Mouse (Mus musculus) hematopoietic stem cell, adult 5-6 weeks (primary cell): ENCODE measurements around the gene Il9r. TPM values are rescaled to one million over a fixed set of nuclear protein-coding genes. Genes with fewer than 3 reads are reported as not detected.
A peak's percentile ranks its signal among the peaks of the same experiment; 100 is the strongest.

Experiments used
- ATAC-seq, 2 experiments: fragments of 125-278 bp in 1 of 2; replicated peaks in 1 of 2; 2 replicates each; pipeline ENCODE4 v1.8.0; 2016 to 2017; ENCODE audit warnings: inconsistent platforms in 2 of 2, mild to moderate bottlenecking in 2 of 2, moderate number of reproducible peaks in 2 of 2, low read depth in 1 of 2, moderate TSS enrichment in 1 of 2; ENCODE audit not compliant: low FRiP score in 2 of 2, poor library complexity in 2 of 2, severe bottlenecking in 2 of 2, insufficient read depth in 1 of 2, low TSS enrichment in 1 of 2
- total RNA-seq: library from RNA; stranded (forward); fragments of 172-1452, 232-1000 nt; gene quantifications from 2 replicates; pipeline ENCODE4 v1.2.3, GENCODE M21; 2017

Il9r gene
- total RNA-seq, result 0.69 and 1.3 TPM in 2 replicates

DNA sequence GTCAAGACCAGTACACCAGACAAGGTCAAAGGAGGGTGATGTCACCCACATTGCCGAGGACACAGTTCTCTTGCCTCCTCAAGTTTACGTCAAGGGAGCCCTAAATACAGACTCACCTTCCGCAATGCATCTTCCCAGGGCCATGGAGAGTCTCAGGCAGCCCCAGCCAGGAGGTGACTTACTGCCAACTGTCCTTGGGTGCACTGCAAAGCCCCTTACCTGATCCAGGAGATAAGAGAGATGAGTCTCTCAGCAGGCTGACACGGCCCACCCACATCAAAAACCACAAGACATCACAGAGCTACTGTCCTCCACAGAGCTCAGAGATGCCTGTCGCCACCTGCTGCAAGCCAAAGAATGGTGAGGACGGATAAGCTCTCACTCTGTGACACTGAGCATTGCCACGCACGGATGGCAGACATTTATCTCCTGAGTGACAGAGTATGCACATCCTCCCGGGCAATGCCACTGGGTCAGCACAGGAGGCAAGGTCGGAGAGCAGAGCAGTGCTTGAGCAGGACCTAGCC, at the start of gene Il9r:
TSS of gene Il9r (minus strand) at position 205 of the 527 bp plus-strand sequence.
- no peak for ATAC-seq

- ATAC-seq, result no peak
These were observed 48.3 kb upstream of the Il9r start for GRCm38 (mm10) chr11:32248350-32248749.

- peak; percentile 61 to 77 for ATAC-seq
These were observed 47.0 kb upstream of the Il9r start for GRCm38 (mm10) chr11:32247068-32247467.

- ATAC-seq, result peak in 1 of 2 experiments; percentile 59; a peak in 2 of 4 replicates
These were observed 45.5 kb upstream of the Il9r start for GRCm38 (mm10) chr11:32245614-32246013.

- no peak for ATAC-seq
These were observed 44.5 kb upstream of the Il9r start for GRCm38 (mm10) chr11:32244617-32245016.

GRCm38 (mm10) chr11:32244064-32244463, 44.0 kb upstream of the Il9r start:
- ATAC-seq, result no peak

DNA sequence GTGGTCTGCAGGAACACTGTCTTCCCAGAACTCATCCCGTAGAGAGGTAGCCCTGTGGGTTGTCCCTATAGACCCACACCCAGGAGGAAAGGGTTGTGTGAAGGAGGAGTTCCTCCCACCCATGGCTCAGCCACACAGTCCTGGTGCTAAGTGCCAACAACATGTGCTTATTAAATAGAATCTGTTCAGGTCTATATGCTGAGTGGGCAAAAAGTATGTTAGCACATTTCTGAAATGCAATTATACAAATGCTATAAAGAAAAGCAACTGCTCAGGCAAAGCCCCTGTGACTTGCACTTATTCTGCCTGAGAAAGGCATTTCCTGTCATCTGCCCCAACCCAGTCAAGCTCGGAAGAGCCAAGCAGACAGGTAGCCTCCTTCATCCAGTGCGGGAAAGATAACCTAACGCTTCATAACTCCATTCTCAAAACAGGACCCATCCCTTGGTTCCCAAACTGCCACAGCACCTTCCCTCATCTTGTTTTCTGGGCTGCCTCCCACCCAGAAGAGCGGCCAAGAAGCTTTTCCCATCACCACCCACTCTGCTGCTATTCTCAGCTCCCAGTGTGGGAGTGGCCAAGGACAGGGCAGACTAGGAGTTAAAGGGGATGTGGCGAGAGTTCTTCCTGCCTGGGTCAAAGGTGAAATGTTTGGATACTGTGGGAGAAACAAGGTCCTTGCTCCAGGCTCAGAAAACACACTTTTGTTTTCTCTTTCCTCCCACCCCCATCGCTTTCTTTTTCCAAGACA, 43.3 kb upstream of the Il9r start:
- ATAC-seq, result no peak

DNA sequence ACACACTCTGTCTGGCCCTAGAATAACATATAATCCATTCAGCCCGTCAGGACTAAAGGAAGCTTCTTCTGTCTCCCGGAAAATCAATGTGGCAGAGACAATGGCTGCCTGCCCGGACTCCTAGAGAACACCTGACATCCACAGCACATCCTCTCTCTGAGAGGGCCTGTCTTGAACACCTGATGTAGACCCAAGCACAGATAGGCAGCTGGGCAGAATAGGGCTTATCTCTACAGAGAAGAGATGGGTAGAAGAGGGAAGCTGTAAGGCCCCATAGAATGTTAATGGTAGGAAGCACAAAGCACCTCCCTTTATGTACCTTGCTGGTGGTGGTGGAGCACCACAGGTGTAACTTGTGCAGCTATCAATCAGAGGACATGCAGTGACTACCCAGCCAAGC, 42.1 kb upstream of the Il9r start:
- no peak for ATAC-seq

- no peak for ATAC-seq
These were observed 41.3 kb upstream of the Il9r start for GRCm38 (mm10) chr11:32241391-32241790.

GRCm38 (mm10) chr11:32238093-32238860, 38.2 kb upstream of the Il9r start:
- peak; percentile 81 to 90 for ATAC-seq

DNA sequence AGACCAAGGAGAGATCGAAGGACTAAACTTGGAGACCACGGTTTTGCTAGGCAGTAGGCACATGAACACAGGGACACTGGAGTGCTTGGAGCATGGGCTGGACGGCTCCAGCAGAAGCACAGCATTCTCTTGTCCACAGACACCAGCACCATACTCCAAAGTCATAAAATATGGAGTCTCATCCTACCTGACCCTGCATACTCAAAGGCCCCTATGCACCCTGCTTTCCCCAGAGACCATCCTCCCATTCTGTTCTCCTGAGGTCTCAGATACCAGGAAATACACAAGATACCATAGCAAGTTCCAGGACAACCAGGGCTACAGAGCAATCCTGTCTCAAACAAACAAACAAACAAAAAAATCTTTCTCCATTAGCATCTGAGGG, 37.3 kb upstream of the Il9r start:
- no peak for ATAC-seq

DNA sequence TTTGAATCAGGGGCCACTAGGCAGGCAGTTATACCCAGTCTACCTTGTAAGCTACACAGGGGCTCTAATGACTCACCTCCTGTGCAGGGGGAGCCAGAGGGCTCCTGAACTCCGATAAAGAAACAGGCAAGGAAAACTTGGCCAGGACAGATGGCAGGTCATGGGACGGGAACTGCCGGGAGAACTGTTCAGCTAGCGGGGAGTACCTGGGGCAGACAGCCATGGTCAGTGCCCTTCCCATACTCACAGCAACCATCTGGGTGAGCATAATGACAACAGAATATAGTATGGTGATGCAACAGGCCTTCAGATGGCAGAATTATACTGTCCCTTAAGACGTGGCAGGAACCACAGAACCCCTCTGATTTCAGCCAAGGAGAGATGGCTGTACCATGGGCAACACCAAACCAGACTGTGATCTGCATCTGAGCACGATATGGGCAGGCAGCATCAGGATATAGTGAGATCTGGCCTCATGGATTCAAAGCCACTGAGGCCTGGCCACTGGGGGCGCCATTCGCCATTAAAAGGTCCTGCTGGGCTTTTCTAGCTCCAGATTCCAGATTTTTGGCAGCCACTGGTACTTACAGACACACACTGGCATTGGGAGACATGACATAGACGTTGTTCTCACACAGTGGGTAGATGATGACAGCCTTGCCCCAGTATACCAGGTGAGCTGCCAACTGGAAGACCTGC, 36.8 kb upstream of the Il9r start:
- peak in 1 of 2 experiments; percentile 59; a peak in 1 of 4 replicates for ATAC-seq

- no peak for ATAC-seq
These were observed 36.1 kb upstream of the Il9r start for GRCm38 (mm10) chr11:32236132-32236531.

DNA sequence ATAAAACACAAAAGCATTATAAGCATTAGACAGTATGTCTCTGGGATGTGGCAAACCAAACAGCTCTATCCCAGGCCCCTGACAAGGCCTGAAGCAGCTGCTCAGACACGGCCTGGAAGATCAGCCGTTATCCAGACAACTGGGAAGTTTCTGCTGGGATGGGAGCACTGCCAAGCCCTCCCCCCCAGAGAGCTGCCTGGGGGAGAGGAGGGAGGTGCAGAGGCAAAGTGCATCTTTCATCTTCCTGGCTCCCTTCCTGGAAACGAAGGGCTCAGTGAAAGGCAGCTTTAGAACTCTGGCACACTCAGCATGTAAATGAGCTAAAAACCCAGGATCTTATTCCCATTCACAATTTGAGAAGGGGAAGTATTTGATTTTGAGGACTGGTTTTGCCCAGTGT, 35.6 kb upstream of the Il9r start:
- no peak for ATAC-seq

- no peak for ATAC-seq
These were observed 34.9 kb upstream of the Il9r start for GRCm38 (mm10) chr11:32234816-32235485.

GRCm38 (mm10) chr11:32233895-32234294, 33.8 kb upstream of the Il9r start:
- ATAC-seq, result no peak

DNA sequence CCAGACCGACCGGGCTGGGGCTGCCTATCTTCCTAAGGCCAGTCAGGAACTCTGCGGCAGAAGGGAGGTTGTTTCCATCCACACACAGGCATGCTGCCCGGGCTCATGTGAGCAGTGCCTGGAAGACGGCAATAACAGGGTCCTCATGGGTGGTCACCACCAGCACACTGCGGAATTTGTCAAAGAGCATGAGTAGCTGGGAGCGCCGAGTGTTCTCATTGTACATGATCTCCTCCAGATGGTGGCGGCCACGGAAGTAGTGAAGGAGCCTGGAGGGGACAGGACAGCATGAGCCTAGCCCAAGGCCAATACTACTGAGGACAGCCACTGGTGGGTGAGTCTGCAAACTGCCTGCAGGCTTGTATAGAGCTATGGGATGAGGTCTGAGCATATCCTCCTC, 32.8 kb upstream of the Il9r start:
- no peak for ATAC-seq
